Mouse (Mus musculus) bone marrow macrophage, adult 2 months (primary cell): ENCODE results near the gene Gpsm2.

Source experiments
- CTCF ChIP-seq: IDR thresholded peaks from 2 replicates; pipeline ENCODE4 v1.5.1; 2012; ENCODE audit warnings: low read depth, mild to moderate bottlenecking, low read length, moderate library complexity
- POLR2A ChIP-seq: IDR thresholded peaks from 2 replicates; pipeline ENCODE4 v1.6.1; 2012; ENCODE audit warnings: mild to moderate bottlenecking, low read depth, low read length, borderline replicate concordance

DNA sequence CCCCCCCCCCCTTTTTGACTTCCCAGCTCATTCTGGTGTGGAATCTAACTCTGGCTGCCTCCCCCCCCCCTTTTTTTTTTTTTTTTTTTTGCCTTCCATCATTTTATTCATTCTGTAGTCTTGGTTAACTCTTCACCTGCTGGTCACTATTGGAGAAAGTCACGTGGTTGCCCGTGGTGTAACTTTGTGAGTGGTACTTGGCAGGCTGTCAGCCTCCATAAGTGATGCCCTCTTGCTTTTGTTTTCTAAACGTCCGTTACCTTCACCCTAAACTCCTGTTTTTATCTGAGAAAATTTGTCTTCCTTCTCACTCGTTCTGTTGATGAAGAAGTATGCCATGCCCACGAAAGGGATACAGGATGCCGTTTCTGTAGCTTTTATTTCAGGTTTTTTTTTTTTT is 66.6 kb downstream of the Gpsm2 start:
- no peak for TF ChIP-seq CTCF
- no peak for TF ChIP-seq POLR2A
